Mouse (Mus musculus): ENCODE data around the gene Coro2a. TPM values are rescaled to one million over a fixed set of nuclear protein-coding genes. Genes with fewer than 3 reads are reported as not detected.

The Coro2a gene
- polyA plus RNA-seq, 1 experiment from 2014 or later: 5.9 TPM

- peaks cover 4% of the 10 kb centered on the region; the same call in 1 of the 2 replicates for H3K9me3 ChIP-seq (ENCODE audit: low read length)
- no peaks in the 10 kb centered on the region for H3K36me3 ChIP-seq (ENCODE audit: insufficient read depth, low read length)
- ATAC-seq (ENCODE audit: low FRiP score, low TSS enrichment): no peak
- H3K27me3 ChIP-seq (ENCODE audit: insufficient read depth, low read length): no peaks in the 10 kb centered on the region
- 80% methylated on average over 8 of the region's 8 CpGs for whole genome bisulfite sequencing
- H3K4me2 ChIP-seq (replicated peaks; ENCODE audit: low read depth, low read length): no peak overlapping the region
- H3K4me3 ChIP-seq (ENCODE audit: low read length): no peak overlapping the region
- H3K9ac ChIP-seq (replicated peaks; ENCODE audit: low read length): no peak overlapping the region
- no peak overlapping the region for H3K27ac ChIP-seq (ENCODE audit: low read length)
- H3K4me1 ChIP-seq (ENCODE audit: insufficient read depth, low read length): no peaks in the 10 kb centered on the region
These were observed 34.9 kb downstream of the Coro2a start for GRCm38 (mm10) chr4:46566931-46567671.

GRCm38 (mm10) chr4:46565393-46565955 is 36.5 kb downstream of the Coro2a start:
- no peak for ATAC-seq (ENCODE audit: low FRiP score, low TSS enrichment)
- WGBS: 97% methylated on average over 4 of the region's 4 CpGs
- H3K4me2 ChIP-seq (replicated peaks; ENCODE audit: low read depth, low read length): no peak overlapping the region

GRCm38 (mm10) chr4:46564247-46564646 is 37.8 kb downstream of the Coro2a start:
- Histone ChIP-seq H3K27me3 (ENCODE audit: insufficient read depth, low read length) (no peaks in the 10 kb centered on the region), H3K9ac (replicated peaks; ENCODE audit: low read length) (no peak overlapping the region), H3K36me3 (ENCODE audit: insufficient read depth, low read length) (no peaks in the 10 kb centered on the region), H3K27ac (ENCODE audit: low read length) (no peak overlapping the region), H3K9me3 (ENCODE audit: low read length) (no peaks in the 10 kb centered on the region), H3K4me2 (replicated peaks; ENCODE audit: low read depth, low read length) (no peak overlapping the region), H3K4me1 (ENCODE audit: insufficient read depth, low read length) (no peaks in the 10 kb centered on the region), H3K4me3 (ENCODE audit: low read length) (no peak overlapping the region)
- no peak for ATAC-seq (ENCODE audit: low FRiP score, low TSS enrichment)
- WGBS: 92% methylated on average over 4 of the region's 4 CpGs

More at GRCm38 (mm10) chr4:46565393-46565955, 36.5 kb downstream of the Coro2a start:
- no peaks in the 10 kb centered on the region for H3K4me1 ChIP-seq (ENCODE audit: insufficient read depth, low read length)
- no peak overlapping the region for H3K9ac ChIP-seq (replicated peaks; ENCODE audit: low read length)
- H3K4me3 ChIP-seq (ENCODE audit: low read length): no peak overlapping the region
- no peaks in the 10 kb centered on the region for H3K27me3 ChIP-seq (ENCODE audit: insufficient read depth, low read length)
- H3K9me3 ChIP-seq (ENCODE audit: low read length): no peaks in the 10 kb centered on the region
- no peak overlapping the region for H3K27ac ChIP-seq (ENCODE audit: low read length)
- no peaks in the 10 kb centered on the region for H3K36me3 ChIP-seq (ENCODE audit: insufficient read depth, low read length)

- no peaks in the 10 kb centered on the region for H3K4me1 ChIP-seq (ENCODE audit: insufficient read depth, low read length)
- H3K9ac ChIP-seq (replicated peaks; ENCODE audit: low read length): no peak overlapping the region
- WGBS: 60% methylated on average over 10 of the region's 10 CpGs
- H3K4me2 ChIP-seq (replicated peaks; ENCODE audit: low read depth, low read length): no peak overlapping the region
- H3K36me3 ChIP-seq (ENCODE audit: insufficient read depth, low read length): no peaks in the 10 kb centered on the region
- no peaks in the 10 kb centered on the region for H3K9me3 ChIP-seq (ENCODE audit: low read length)
- H3K4me3 ChIP-seq (ENCODE audit: low read length): no peak overlapping the region
- no peaks in the 10 kb centered on the region for H3K27me3 ChIP-seq (ENCODE audit: insufficient read depth, low read length)
- no peak overlapping the region for H3K27ac ChIP-seq (ENCODE audit: low read length)
- ATAC-seq (ENCODE audit: low FRiP score, low TSS enrichment): 0 out of 2 replicates have a peak, but pooled peaks have one; percentile 39
These were observed 38.2 kb downstream of the Coro2a start for GRCm38 (mm10) chr4:46563847-46564246.

GRCm38 (mm10) chr4:46562841-46563240 is 39.2 kb downstream of the Coro2a start:
- H3K4me2 ChIP-seq (replicated peaks; ENCODE audit: low read depth, low read length): no peak overlapping the region
- ATAC-seq (ENCODE audit: low FRiP score, low TSS enrichment): no peak
- H3K9ac ChIP-seq (replicated peaks; ENCODE audit: low read length): no peak overlapping the region
- H3K4me3 ChIP-seq (ENCODE audit: low read length): no peak overlapping the region
- H3K27ac ChIP-seq (ENCODE audit: low read length): no peak overlapping the region
- no peaks in the 10 kb centered on the region for H3K4me1 ChIP-seq (ENCODE audit: insufficient read depth, low read length)
- no peaks in the 10 kb centered on the region for H3K9me3 ChIP-seq (ENCODE audit: low read length)
- no peaks in the 10 kb centered on the region for H3K27me3 ChIP-seq (ENCODE audit: insufficient read depth, low read length)
- H3K36me3 ChIP-seq (ENCODE audit: insufficient read depth, low read length): no peaks in the 10 kb centered on the region
- WGBS: 95% methylated on average over 14 of the region's 14 CpGs

GRCm38 (mm10) chr4:46562037-46562436 is 40.0 kb downstream of the Coro2a start:
- H3K4me1 ChIP-seq (ENCODE audit: insufficient read depth, low read length): no peaks in the 10 kb centered on the region
- no peak for ATAC-seq (ENCODE audit: low FRiP score, low TSS enrichment)
- H3K36me3 ChIP-seq (ENCODE audit: insufficient read depth, low read length): no peaks in the 10 kb centered on the region
- no peak overlapping the region for H3K4me2 ChIP-seq (replicated peaks; ENCODE audit: low read depth, low read length)
- H3K9me3 ChIP-seq (ENCODE audit: low read length): no peaks in the 10 kb centered on the region
- no peaks in the 10 kb centered on the region for H3K27me3 ChIP-seq (ENCODE audit: insufficient read depth, low read length)
- 80% methylated on average over 5 of the region's 5 CpGs for WGBS
- H3K9ac ChIP-seq (replicated peaks; ENCODE audit: low read length): no peak overlapping the region
- H3K27ac ChIP-seq (ENCODE audit: low read length): no peak overlapping the region
- H3K4me3 ChIP-seq (ENCODE audit: low read length): no peak overlapping the region

- no peaks in the 10 kb centered on the region for H3K4me1 ChIP-seq (ENCODE audit: insufficient read depth, low read length)
- no peak overlapping the region for H3K4me3 ChIP-seq (ENCODE audit: low read length)
- 63% methylated on average over 14 of the region's 14 CpGs for WGBS
- H3K9ac ChIP-seq (replicated peaks; ENCODE audit: low read length): no peak overlapping the region
- ATAC-seq (ENCODE audit: low FRiP score, low TSS enrichment): 0 out of 2 replicates have a peak, but pooled peaks have one; percentile 23
- H3K4me2 ChIP-seq (replicated peaks; ENCODE audit: low read depth, low read length): no peak overlapping the region
- no peaks in the 10 kb centered on the region for H3K27me3 ChIP-seq (ENCODE audit: insufficient read depth, low read length)
- H3K27ac ChIP-seq (ENCODE audit: low read length): 0 out of 2 replicates have a peak overlapping the region, but pooled peaks have one; percentile 39
- H3K36me3 ChIP-seq (ENCODE audit: insufficient read depth, low read length): no peaks in the 10 kb centered on the region
- no peaks in the 10 kb centered on the region for H3K9me3 ChIP-seq (ENCODE audit: low read length)
These were observed 41.8 kb downstream of the Coro2a start for GRCm38 (mm10) chr4:46560069-46560705.

- H3K27me3 ChIP-seq (ENCODE audit: insufficient read depth, low read length): no peaks in the 10 kb centered on the region
- H3K27ac ChIP-seq (ENCODE audit: low read length): no peak overlapping the region
- no peak overlapping the region for H3K4me2 ChIP-seq (replicated peaks; ENCODE audit: low read depth, low read length)
- H3K9me3 ChIP-seq (ENCODE audit: low read length): no peaks in the 10 kb centered on the region
- ATAC-seq (ENCODE audit: low FRiP score, low TSS enrichment): no peak
- 66% methylated on average over 22 of the region's 22 CpGs for WGBS
- H3K9ac ChIP-seq (replicated peaks; ENCODE audit: low read length): no peak overlapping the region
- H3K36me3 ChIP-seq (ENCODE audit: insufficient read depth, low read length): no peaks in the 10 kb centered on the region
- no peak overlapping the region for H3K4me3 ChIP-seq (ENCODE audit: low read length)
- no peaks in the 10 kb centered on the region for H3K4me1 ChIP-seq (ENCODE audit: insufficient read depth, low read length)
These were observed 43.0 kb downstream of the Coro2a start for GRCm38 (mm10) chr4:46558672-46559667.

- Histone ChIP-seq H3K9ac (replicated peaks; ENCODE audit: low read length) (no peak overlapping the region), H3K4me2 (replicated peaks; ENCODE audit: low read depth, low read length) (no peak overlapping the region), H3K4me3 (ENCODE audit: low read length) (no peak overlapping the region), H3K27ac (ENCODE audit: low read length) (no peak overlapping the region), H3K27me3 (ENCODE audit: insufficient read depth, low read length) (no peaks in the 10 kb centered on the region), H3K4me1 (ENCODE audit: insufficient read depth, low read length) (no peaks in the 10 kb centered on the region), H3K9me3 (ENCODE audit: low read length) (no peaks in the 10 kb centered on the region), H3K36me3 (ENCODE audit: insufficient read depth, low read length) (no peaks in the 10 kb centered on the region)
- no peak for ATAC-seq (ENCODE audit: low FRiP score, low TSS enrichment)
- 83% methylated on average over 3 of the region's 3 CpGs for WGBS
These were observed 45.1 kb downstream of the Coro2a start for GRCm38 (mm10) chr4:46556933-46557332.

Measured in kidney, embryonic 16.5 days (tissue).